Mouse (Mus musculus) T-cell, adult 2 months (primary cell): ENCODE data around the gene Aes.

Experiments
- DNase-seq: peaks from one replicate; pipeline ENCODE4 v3.0.0; 2022; ENCODE audit warnings: low spot score

Aes gene

GRCm38 (mm10) chr10:81598342-81598741 is 39.1 kb downstream of the Aes start:
- DNase-seq: no peak

GRCm38 (mm10) chr10:81598871-81599270 is 39.6 kb downstream of the Aes start:
- no peak for DNase-seq

- DNase-seq: no peak
These were observed 40.3 kb downstream of the Aes start for GRCm38 (mm10) chr10:81599630-81600029.

- no peak for DNase-seq
These were observed 40.8 kb downstream of the Aes start for GRCm38 (mm10) chr10:81600096-81600495.

- peak; percentile 78 for DNase-seq
These were observed 41.5 kb downstream of the Aes start, which contains the start of gene Tle6 for GRCm38 (mm10) chr10:81600738-81601203. Gene Tle6, minus strand, starts transcription at chr10:81601073.

- DNase-seq: no peak
These were observed 42.2 kb downstream of the Aes start for GRCm38 (mm10) chr10:81601396-81601905.

- DNase-seq: peak; percentile 53
These were observed 43.5 kb downstream of the Aes start for GRCm38 (mm10) chr10:81602741-81603151.

- DNase-seq: no peak
These were observed 45.0 kb downstream of the Aes start for GRCm38 (mm10) chr10:81604019-81604967.

- DNase-seq: peak; percentile 80
These were observed 45.8 kb downstream of the Aes start for GRCm38 (mm10) chr10:81604968-81605665.

GRCm38 (mm10) chr10:81605666-81605973 is 46.3 kb downstream of the Aes start:
- no peak for DNase-seq

GRCm38 (mm10) chr10:81605974-81606751 is 46.9 kb downstream of the Aes start, which contains the start of gene BC025920:
Gene BC025920, plus strand, starts transcription at chr10:81606270.
- DNase-seq: peak; percentile 87

GRCm38 (mm10) chr10:81608308-81608707 is 49.0 kb downstream of the Aes start:
- no peak for DNase-seq

GRCm38 (mm10) chr10:81612779-81613178 is 53.5 kb downstream of the Aes start:
- no peak for DNase-seq

- DNase-seq: no peak
These were observed 56.2 kb downstream of the Aes start for GRCm38 (mm10) chr10:81615486-81615885.
